Mouse (Mus musculus) erythroid progenitor cell, adult 5-6 weeks (primary cell): ENCODE data around the gene Pet2. TPM values are rescaled to one million over a fixed set of nuclear protein-coding genes. Genes with fewer than 3 reads are reported as not detected.

Experiments used
- ATAC-seq: replicated peaks from 2 replicates; pipeline ENCODE4 v1.8.0; 2016; ENCODE audit warnings: moderate number of reproducible peaks, mild to moderate bottlenecking, moderate TSS enrichment, inconsistent platforms; ENCODE audit not compliant: poor library complexity, low FRiP score, severe bottlenecking
- total RNA-seq, 2 experiments: library from RNA; stranded (forward) in 1 of 2; stranded (reverse) in 1 of 2; fragments of 150-400 nt in 1 of 2; fragments of 186-747, 209-891 nt in 1 of 2; gene quantifications; 2 replicates each; pipeline versions ENCODE4 v1.2.3 to v1.2.4; 2015 to 2017; ENCODE audit warnings: low replicate concordance in 2 of 2

The Pet2 gene
- not detected in 2 replicates for total RNA-seq (2015; ENCODE audit: low replicate concordance)
- total RNA-seq (2017; ENCODE audit: low replicate concordance), result not detected in 2 replicates

DNA sequence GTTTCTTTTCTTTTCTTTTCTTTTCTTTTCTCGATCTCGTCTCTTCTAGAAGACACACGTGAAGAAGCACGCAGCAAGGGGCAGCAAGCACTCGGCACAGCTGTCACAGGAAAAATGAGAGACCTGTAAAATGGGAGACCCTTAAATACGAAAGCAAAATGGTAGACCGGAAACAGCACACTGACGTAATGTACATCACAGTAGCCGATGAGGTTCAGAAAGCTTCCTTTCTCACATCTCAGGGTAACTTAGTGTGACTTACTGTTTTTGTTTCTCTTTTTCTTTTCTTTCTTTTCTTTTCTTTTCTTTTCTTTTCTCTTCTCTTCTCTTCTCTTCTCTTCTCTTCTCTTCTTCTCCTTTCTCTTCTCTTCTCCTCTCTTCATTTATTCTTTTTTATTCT, at the start of gene Pet2:
Pet2 (minus strand) TSS at position 101 of the 400 bp plus-strand sequence.
- ATAC-seq, result no peak
